Mouse (Mus musculus) embryonic stem cell, embryonic (primary cell): ENCODE data around the gene Polr1a.

ENCODE experiments used
- CTCF ChIA-PET, 4 experiments: fragments of 300-600 bp in 2 of 4; fragments of 350-600 bp in 2 of 4; sonication (Branson Sonifier 250); formaldehyde crosslinking; loops; one replicate each; lab custom pipeline; 2022; ENCODE audit warnings: inconsistent platforms in 2 of 4; lab: Charles Lee
- POLR2A ChIA-PET, 4 experiments: fragments of 300-600 bp in 2 of 4; fragments of 350-600 bp in 2 of 4; sonication (Branson Sonifier 250); formaldehyde crosslinking; loops; one replicate each; lab custom pipeline; 2022; ENCODE audit warnings: antibody characterized with exemption in 4 of 4, inconsistent platforms in 1 of 4; lab: Charles Lee

Gene Polr1a

DNA sequence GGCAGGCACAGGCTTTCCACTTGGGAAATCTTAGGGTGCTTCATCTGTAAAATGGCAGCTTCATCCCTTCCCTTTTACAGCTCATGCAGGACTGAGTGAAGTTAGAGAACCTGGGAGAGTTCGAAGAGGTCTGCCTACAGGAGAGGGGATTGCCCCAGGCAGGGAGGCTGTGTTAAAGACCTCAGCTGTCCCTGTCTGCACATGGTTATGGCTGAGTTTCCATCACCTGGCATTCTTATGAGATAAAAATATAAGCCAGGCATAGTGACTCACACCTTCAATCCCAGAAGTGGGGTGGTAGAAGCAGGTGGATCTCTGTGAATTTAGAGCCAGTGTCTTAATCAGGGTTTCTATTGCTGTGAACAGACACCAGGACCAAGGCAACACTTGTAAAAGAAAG lies 100.6 kb downstream of the Polr1a start:
- ChIA-PET POLR2A (interaction anchor here in 1 of 4 experiments (0.8 kb wide), 1 partner anchor 183 kb away, joined by 3 read pairs; no protein-coding TSS in a partner anchor), CTCF (no interaction called here)

DNA sequence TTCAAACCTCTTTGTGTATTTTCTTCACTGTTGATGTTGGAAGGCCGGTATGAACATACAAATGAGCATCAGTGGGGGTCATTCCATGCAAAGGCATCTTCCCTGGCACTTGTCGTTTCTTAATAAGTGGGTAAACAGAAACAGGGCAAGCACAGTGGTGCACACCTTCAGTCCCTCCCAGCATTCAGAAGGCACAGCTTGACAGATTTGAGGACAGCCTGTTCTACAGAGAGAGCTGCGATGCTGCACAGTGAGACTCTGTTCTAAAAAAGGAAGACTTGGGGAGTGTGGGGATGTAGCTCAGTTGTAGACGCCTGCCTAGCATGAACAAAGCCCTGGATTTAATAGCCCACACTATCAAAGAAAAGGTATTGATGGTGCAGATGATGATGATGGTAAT lies 105.2 kb downstream of the Polr1a start:
- POLR2A ChIA-PET: interaction anchor here in 1 of 4 experiments (0.6 kb wide), 1 partner anchor 27 kb away, joined by 3 read pairs; no protein-coding TSS in a partner anchor
- CTCF ChIA-PET: no interaction called here

DNA sequence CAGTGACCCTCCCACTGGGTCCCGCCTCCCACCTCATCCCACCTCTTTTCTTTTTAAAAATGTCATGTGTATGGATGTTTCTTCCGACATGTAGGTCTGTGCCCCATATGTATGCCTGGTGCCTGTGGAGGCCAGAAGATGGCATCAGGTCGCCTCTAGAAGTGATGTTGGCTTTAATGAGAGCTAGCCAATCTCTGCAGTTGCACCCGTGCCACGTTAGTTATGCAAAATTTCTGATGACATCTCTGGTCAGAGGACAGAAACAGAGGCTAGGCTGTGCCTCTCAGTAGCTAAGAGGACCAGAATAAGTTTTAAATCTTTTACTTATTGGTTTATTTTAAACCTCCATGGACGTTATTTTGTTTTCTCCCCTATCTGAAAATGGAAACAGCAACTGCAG lies 109.2 kb downstream of the Polr1a start:
- POLR2A ChIA-PET: no interaction called here
- CTCF ChIA-PET: no interaction called here

DNA sequence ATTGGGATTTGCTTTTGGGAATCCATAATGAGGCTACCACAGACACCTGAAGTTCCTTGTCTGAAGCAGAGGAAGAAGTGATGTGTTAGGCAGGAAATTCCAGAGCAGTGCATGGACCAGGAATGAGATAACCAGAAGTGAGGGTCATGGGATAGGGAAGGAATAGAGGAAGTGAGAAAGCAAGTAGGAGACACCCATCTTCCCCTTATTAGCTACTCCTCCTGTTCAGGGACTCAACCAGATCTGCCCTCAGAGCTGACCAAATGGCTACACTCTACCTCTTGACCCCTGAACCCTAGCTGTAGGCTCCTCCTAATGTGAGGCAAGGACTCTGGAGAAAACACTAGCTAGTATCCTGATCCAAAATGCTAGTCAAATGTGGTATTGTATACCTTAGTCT lies 116.6 kb downstream of the Polr1a start:
- CTCF ChIA-PET: no interaction called here
- POLR2A ChIA-PET: interaction anchor here in 1 of 4 experiments (0.6 kb wide), 1 partner anchor 28 kb away, joined by 3 read pairs; no protein-coding TSS in a partner anchor

DNA sequence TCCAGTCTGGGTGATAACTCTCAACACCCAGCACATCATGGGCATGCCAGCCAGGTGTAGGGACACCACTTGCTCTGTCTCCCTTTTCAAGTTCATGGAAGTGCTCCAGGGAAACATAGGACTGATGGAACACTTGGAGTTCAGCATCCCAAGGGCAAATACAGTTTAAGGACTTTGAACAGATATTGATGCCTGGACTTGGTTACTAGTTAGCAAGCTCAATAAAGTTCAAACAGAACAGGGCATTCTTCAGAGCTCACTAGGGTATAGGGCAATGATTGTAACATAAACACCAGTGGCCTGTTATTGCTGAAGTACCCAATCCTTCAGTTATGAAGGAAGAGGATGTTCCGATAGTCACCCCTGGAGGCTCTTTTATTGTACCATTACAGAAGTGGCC lies 119.2 kb downstream of the Polr1a start:
- POLR2A ChIA-PET: no interaction called here
- CTCF ChIA-PET: no interaction called here

DNA sequence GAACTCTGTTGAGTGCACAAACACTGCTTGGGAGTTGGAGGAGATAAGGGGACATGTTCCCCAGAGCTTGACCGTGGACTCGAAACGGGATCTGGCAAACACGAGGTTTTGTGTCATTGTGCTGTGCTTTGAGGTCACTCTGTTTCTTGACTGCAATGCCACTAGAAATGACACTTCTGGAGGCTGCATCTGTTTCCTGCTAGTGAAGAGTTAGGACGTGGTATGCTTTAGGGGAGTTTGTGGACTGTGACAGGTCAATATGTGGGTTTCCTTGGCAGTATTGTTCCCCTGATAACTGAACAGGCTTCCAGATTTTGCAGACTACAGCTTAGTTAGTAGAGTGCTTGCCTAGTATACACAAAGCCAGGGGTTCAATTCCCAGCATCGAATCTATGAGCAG lies 120.8 kb downstream of the Polr1a start:
- ChIA-PET POLR2A (interaction anchor here in 1 of 4 experiments (0.9 kb wide), 1 partner anchor 26 kb away, joined by 4 read pairs; no protein-coding TSS in a partner anchor), CTCF (no interaction called here)
